Mouse (Mus musculus) liver, postnatal 0 days (tissue): Measurements from ENCODE around the gene Arhgef2. TPM values are rescaled to one million over a fixed set of nuclear protein-coding genes. Genes with fewer than 3 reads are reported as not detected.

Experiments
- ATAC-seq: fragments of 200-750 bp; cut with Nextera tagmentation; 2 replicates; pipeline ENCODE4 v1.8.0; 2017; ENCODE audit warnings: mild to moderate bottlenecking, moderate library complexity
- DNase-seq: peaks from one replicate; pipeline ENCODE4 v3.0.0-alpha.2; 2016
- H3K27ac ChIP-seq: fragments of 300-500 bp; sonication (generic); 2 replicates; pipeline ENCODE4 v1.5.1; 2014; ENCODE audit warnings: antibody characterized with exemption, moderate library complexity, mild to moderate bottlenecking, low read depth
- H3K27me3 ChIP-seq: fragments of 300-500 bp; sonication (generic); 2 replicates; pipeline ENCODE4 v1.6.1; 2014; ENCODE audit warnings: low read length, control low read depth, mixed read lengths; ENCODE audit not compliant: insufficient read depth
- H3K36me3 ChIP-seq: fragments of 300-500 bp; sonication (generic); replicated peaks from 2 replicates; pipeline ENCODE4 v1.6.1; 2014; ENCODE audit warnings: mild to moderate bottlenecking, control low read depth, low read length, moderate library complexity, mixed read lengths; ENCODE audit not compliant: insufficient read depth
- H3K4me1 ChIP-seq: fragments of 300-500 bp; sonication (generic); 2 replicates; pipeline ENCODE4 v1.6.1; 2014; ENCODE audit warnings: antibody characterized with exemption, mild to moderate bottlenecking, control low read depth; ENCODE audit not compliant: insufficient read depth
- H3K4me2 ChIP-seq: fragments of 300-500 bp; sonication (generic); 2 replicates; pipeline ENCODE4 v1.6.1; 2014; ENCODE audit warnings: low read depth, mild to moderate bottlenecking, low read length, moderate library complexity, mixed read lengths
- H3K4me3 ChIP-seq: fragments of 300-500 bp; sonication (generic); 2 replicates; pipeline ENCODE4 v1.5.1; 2014; ENCODE audit warnings: low read depth, low read length
- H3K9ac ChIP-seq: fragments of 300-500 bp; sonication (generic); replicated peaks from 2 replicates; pipeline ENCODE4 v1.6.1; 2014; ENCODE audit warnings: mild to moderate bottlenecking, moderate library complexity
- H3K9me3 ChIP-seq: fragments of 300-500 bp; sonication (generic); 2 replicates; pipeline ENCODE4 v1.6.1; 2016; ENCODE audit warnings: mild to moderate bottlenecking, control low read depth, low read length, mixed read lengths
- CTCF ChIP-seq: sonication (generic); IDR thresholded peaks from 2 replicates; pipeline ENCODE4 v1.5.1; 2016; ENCODE audit warnings: antibody characterized with exemption, low read depth
- EP300 ChIP-seq: IDR thresholded peaks from 2 replicates; pipeline ENCODE4 v1.6.1; 2016; ENCODE audit warnings: antibody characterized with exemption, low read depth, mild to moderate bottlenecking
- WGBS: fragments of 180-500 bp; shearing (Covaris S2); extraction: QIAGEN DNeasy Blood & Tissue Kit; methylation state at CpG from one replicate; pipeline ENCODE4 v1.1.7; 2014; ENCODE audit not compliant: insufficient replicate concordance; 5-methylcytosine and 5-hydroxymethylcytosine counted together
- polyA plus RNA-seq: library from polyadenylated mRNA; unstranded; fragments of >200 nt; fragmentation: Nextera tagmentation; extraction: Ambion mirVana; gene quantifications from 2 replicates; pipeline ENCODE4 v1.2.1, GENCODE M21; 2015

Gene Arhgef2
- polyA plus RNA-seq, 1 experiment from 2014 or later: 13.7 TPM

DNA sequence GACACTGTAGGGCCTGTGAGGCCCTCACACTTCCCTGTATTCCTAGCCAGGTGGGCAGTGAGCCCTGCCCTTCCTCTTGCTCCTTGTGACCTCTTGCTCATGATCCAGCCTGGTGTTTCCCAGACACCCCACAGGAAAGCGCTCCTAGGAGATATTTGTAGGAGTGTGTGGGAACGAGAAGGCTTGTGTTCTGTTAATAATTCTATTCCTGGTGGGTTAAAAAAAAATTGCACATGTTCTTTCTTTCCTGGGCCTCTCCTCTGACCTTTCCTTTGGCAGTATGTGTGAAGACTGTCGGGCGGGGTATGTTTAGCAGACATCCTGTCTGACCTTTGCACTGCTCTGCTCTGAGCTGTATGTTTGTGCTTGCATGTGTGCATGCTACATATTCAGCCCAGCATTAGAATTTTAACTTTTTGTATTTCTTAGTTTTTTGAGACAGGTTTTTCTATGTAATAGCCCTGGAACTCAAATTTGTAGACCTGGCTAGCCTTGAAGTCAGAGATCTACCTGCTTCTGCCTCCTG lies 39.2 kb upstream of the Arhgef2 start:
- H3K27me3 ChIP-seq: no peaks in the 10 kb centered on the region
- H3K36me3 ChIP-seq: peaks cover 49% of the 10 kb centered on the region
- no peak overlapping the region for H3K4me2 ChIP-seq
- WGBS: 79% methylated on average over 4 of the region's 4 CpGs
- H3K9me3 ChIP-seq: no peaks in the 10 kb centered on the region
- H3K9ac ChIP-seq: no peak overlapping the region
- no peak overlapping the region for H3K4me3 ChIP-seq
- peak; percentile 26; the same call in 1 of the 2 replicates for ATAC-seq
- H3K27ac ChIP-seq: peak overlapping the region; percentile 79
- peaks cover 25% of the 10 kb centered on the region for H3K4me1 ChIP-seq
- TF ChIP-seq CTCF (no peak), EP300 (no peak)
- DNase-seq: no peak

DNA sequence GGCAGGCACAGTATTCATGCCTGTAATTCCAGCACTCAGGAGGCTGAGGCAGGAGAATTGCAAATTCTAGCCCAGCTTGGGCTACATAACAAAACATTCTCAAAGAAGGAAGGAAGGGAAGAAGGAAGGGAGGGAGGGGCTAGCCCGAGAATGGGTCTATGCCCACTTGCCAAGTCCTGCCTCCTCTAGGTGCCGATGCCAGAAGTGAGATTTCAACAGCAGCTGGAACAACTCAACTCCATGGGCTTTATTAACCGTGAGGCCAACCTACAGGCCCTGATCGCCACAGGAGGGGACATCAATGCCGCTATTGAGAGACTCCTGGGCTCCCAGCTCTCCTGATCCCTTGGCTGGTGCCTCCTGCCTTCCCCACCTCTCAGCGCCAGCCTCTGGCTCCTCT lies 37.9 kb upstream of the Arhgef2 start:
- H3K9me3 ChIP-seq: no peaks in the 10 kb centered on the region
- peaks cover 25% of the 10 kb centered on the region for H3K4me1 ChIP-seq
- WGBS: 83% methylated on average over 6 of the region's 6 CpGs
- H3K36me3 ChIP-seq: peaks cover 46% of the 10 kb centered on the region
- ATAC-seq (no peak), DNase-seq (no peak)
- no peak overlapping the region for H3K9ac ChIP-seq
- no peak overlapping the region for H3K4me3 ChIP-seq
- no peak overlapping the region for H3K4me2 ChIP-seq
- no peaks in the 10 kb centered on the region for H3K27me3 ChIP-seq
- H3K27ac ChIP-seq: peak overlapping the region; percentile 76
- TF ChIP-seq EP300: no peak
- no peak for TF ChIP-seq CTCF

DNA sequence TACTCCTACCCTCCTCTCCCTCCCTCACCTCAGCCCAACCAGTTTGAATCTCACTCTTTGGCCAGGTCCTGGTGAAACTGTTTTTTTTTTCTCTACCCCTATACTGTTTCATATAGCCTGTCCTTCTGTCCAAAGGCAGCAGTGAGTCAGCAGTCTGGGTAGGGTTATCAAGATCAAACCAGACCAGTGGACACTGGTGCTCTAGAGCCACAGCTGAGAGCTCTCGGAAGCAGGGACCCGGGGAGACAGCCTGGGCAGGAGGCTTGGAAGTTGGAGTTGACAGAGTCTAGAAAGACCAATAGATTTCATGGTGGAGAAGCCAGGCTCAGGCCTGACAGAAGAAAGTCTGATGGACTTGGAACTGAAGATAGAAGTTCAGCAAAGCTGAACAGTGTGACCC lies 37.2 kb upstream of the Arhgef2 start:
- Histone ChIP-seq H3K27me3 (no peaks in the 10 kb centered on the region), H3K4me3 (no peak overlapping the region), H3K9ac (no peak overlapping the region), H3K27ac (peak overlapping the region; percentile 76), H3K9me3 (no peaks in the 10 kb centered on the region), H3K4me1 (peaks cover 25% of the 10 kb centered on the region), H3K36me3 (peaks cover 40% of the 10 kb centered on the region), H3K4me2 (no peak overlapping the region)
- ATAC-seq: peak; percentile 9; the same call in 1 of the 2 replicates
- WGBS: 66% methylated on average over 2 of the region's 2 CpGs
- DNase-seq: no peak
- TF ChIP-seq EP300: no peak
- TF ChIP-seq CTCF: no peak

DNA sequence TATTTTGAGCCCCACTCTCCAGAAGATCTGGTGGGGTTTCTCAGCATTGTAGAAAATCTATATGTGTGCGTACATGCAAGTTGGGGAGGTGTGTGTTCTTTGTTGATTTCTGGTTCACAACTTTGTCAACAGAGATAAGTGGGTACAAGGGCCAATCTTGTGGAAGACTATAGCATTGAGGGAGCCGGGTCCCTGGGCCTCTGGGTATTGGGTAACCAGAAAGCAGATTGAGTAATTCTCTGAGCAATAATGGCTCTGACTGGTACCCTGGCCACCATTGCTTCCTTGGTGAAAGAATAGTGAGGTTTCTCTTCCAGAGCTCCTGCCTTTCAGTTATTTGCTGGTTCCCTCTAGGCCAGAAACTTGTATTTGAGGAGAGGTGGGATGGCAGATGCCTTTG lies 36.7 kb upstream of the Arhgef2 start:
- Histone ChIP-seq H3K9me3 (no peaks in the 10 kb centered on the region), H3K4me3 (no peak overlapping the region), H3K9ac (no peak overlapping the region), H3K4me1 (peaks cover 25% of the 10 kb centered on the region), H3K27me3 (no peaks in the 10 kb centered on the region), H3K36me3 (peaks cover 38% of the 10 kb centered on the region), H3K4me2 (no peak overlapping the region), H3K27ac (peak overlapping the region; percentile 76)
- DNase-seq (no peak), ATAC-seq (peak; percentile 82)
- WGBS: 49% methylated on average over 2 of the region's 2 CpGs
- no peak for TF ChIP-seq CTCF
- no peak for TF ChIP-seq EP300

DNA sequence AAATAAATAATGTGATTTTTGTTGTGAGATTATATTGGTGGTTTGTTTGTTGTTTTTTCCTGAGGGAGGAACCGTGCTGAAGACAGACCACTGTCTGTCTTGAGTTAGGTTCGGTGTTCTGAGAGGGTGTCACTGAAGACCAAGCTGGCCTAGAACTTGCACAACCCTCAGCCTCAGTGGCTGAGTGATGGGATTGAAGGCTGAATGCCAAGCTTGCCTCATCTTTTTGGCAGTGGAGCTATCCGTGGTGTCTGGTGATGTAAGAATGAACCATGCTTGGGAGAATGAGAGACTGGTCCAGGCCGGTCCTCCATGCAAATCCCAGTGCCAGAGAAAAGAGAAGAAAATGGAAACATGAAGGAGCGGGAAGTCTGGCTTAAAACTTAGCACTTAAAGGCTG lies 36.1 kb upstream of the Arhgef2 start:
- Histone ChIP-seq H3K9me3 (no peaks in the 10 kb centered on the region), H3K9ac (no peak overlapping the region), H3K36me3 (peaks cover 34% of the 10 kb centered on the region), H3K27me3 (no peaks in the 10 kb centered on the region), H3K4me1 (peaks cover 22% of the 10 kb centered on the region), H3K27ac (peak overlapping the region; percentile 76; the same call in 1 of the 2 replicates), H3K4me2 (no peak overlapping the region), H3K4me3 (no peak overlapping the region)
- TF ChIP-seq CTCF (no peak), EP300 (no peak)
- ATAC-seq: peak; percentile 42
- WGBS: 77% methylated on average over 5 of the region's 5 CpGs
- DNase-seq: peak; percentile 41

DNA sequence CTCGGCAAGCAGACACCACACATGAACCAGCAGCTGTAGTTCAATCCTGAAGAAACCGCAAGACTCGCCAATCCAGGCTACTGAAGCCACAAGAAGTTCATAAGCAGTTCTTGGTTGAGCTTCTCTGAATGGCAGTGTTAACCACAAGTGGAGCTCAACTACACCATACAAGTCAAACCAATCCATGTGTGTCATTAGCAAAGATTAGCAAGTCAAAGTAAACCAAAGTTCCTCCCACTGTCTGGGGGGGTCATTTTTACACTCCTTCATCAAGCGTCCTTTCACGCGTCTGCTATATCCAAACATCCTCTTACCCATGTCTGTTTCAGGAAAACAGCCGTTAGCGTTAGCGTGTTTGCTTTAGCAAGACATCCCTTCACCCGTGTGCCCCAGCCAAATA lies 35.4 kb upstream of the Arhgef2 start:
- peaks cover 28% of the 10 kb centered on the region for H3K36me3 ChIP-seq
- no peaks in the 10 kb centered on the region for H3K9me3 ChIP-seq
- no peak overlapping the region for H3K27ac ChIP-seq
- no peak overlapping the region for H3K9ac ChIP-seq
- H3K4me3 ChIP-seq: no peak overlapping the region
- DNase-seq: no peak
- 84% methylated on average over 10 of the region's 10 CpGs for WGBS
- peaks cover 22% of the 10 kb centered on the region for H3K4me1 ChIP-seq
- no peak overlapping the region for H3K4me2 ChIP-seq
- H3K27me3 ChIP-seq: no peaks in the 10 kb centered on the region
- TF ChIP-seq EP300 (no peak), CTCF (no peak)
- ATAC-seq: no peak
